Mouse (Mus musculus): Measurements from ENCODE around the gene 1700037H04Rik.

DNA sequence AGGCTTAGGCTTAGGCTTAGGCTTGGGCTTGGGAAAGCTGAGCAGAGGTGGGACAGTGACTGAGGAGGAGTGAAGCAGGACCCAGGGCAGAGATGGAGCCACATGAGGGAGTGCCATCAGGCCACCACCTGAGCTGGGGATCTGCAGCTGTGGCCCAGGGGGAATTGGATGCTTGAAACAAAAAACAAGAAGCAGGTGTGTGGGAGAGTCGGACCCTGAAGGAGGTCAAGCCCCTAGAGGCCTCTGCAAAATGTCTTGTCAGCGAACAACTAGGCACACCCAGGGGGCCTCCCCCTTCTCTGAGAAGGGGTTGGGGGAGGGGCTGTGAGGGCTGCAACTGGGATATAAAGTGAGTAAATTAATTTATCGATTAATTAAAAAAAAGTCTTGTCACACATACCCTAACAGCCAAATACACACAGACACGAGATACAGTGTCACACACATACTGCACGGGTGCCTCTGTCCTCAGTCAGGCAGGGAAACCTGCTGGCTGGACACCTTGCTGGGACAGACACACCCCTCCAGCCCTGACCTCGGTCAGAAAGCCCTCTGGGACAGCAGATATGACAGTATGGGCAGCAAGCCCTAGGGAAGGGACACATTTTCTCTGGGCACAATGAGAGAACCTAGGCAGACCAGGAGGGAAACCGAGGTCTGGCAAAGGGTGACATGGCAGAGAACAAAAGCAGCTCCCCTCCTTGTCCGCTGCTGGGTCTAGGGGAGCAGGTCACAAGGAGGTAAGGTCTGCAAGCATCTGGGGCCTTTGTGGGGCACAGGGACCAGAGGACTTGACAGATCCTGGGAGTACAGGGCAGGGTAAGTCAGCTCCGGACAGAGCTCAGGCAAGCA lies 33.7 kb downstream of the 1700037H04Rik start:
- TF ChIP-seq CTCF (IDR thresholded peaks at IDR 0.05; ENCODE audit: low read depth, low read length), result no peak
- no peak for TF ChIP-seq POLR2A (IDR thresholded peaks at IDR 0.05; ENCODE audit: borderline replicate concordance, low read depth, low read length)
